Mouse (Mus musculus): Measurements from ENCODE around the gene Ankrd26. TPM values are rescaled to one million over a fixed set of nuclear protein-coding genes. Genes with fewer than 3 reads are reported as not detected.
A peak's percentile ranks its signal among the peaks of the same experiment; 100 is the strongest.

Gene Ankrd26
- polyA plus RNA-seq, 1 experiment from 2014 or later = 10.0 TPM

- Histone ChIP-seq H3K4me2 (peak within 1 kb of the TSS; percentile 80), H3K4me3 (peak within 1 kb of the TSS; percentile 75), H3K9ac (peak within 1 kb of the TSS; percentile 93), H3K27ac (replicated peaks) (peak within 1 kb of the TSS; percentile 82), H3K36me3 (peaks cover 28% of the 10 kb centered on the region), H3K27me3 (replicated peaks) (no peaks in the 10 kb centered on the region; the same call in 1 of the 2 replicates), H3K4me1 (peaks cover 19% of the 10 kb centered on the region), H3K9me3 (no peaks in the 10 kb centered on the region)
- WGBS = under 1% methylated on average over 47 of the region's 57 CpGs
- peak; percentile 78 for ATAC-seq (ENCODE audit: extremely low read depth, insufficient number of reproducible peaks, low FRiP score, low TSS enrichment)
Measured at GRCm38 (mm10) chr6:118478957-118479708, 82.9 kb downstream of the Ankrd26 start, which contains the start of gene Zfp9. Gene Zfp9 (minus strand): TSS chr6:118479320.

DNA sequence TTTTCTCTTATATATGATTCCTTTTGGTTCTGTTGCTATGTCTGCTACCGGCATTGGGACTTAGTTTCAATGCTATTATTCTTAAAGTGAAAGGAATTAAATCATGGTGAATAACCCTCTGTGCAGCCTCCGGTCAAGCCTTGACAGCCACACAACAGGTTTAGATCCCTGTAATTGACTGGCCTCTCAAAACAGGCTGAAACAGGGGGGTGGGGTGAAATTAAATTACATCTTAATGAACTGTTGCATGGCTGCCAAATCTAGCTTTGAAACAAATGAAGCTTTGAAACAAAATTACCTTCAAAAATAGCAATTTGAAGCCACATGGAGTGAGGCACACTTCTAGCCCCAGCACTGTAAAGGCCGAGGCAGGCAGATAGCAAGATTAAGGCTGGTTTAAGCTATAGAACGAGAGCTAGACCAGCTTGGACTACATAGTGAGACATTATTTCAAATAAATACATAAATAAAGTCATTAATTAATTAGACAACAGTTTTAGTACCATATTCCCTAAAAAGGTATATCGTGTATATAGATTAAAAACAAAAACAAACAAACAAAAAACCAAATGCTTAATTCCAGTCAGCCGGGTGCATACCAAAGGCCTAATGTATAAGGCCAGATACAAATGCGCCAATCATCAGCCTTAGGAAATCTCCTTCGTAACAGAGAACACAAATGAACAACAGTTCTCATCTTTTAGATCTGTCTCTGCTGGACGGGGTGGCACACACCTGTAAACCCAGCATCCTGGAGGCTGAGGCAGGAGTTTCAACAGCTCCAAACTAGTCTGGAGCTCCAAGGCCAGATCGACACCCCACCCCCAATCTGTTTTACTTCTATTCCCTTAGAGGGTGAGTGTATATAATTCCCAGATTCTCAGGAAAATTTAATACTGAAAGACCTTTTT is 83.9 kb downstream of the Ankrd26 start:
- Histone ChIP-seq H3K4me1 (peaks cover 19% of the 10 kb centered on the region), H3K9ac (peak overlapping the region; percentile 93), H3K27ac (replicated peaks) (peak overlapping the region; percentile 82), H3K4me3 (peak overlapping the region; percentile 75), H3K9me3 (no peaks in the 10 kb centered on the region), H3K36me3 (peaks cover 30% of the 10 kb centered on the region), H3K27me3 (replicated peaks) (no peaks in the 10 kb centered on the region; the same call in 1 of the 2 replicates), H3K4me2 (peak overlapping the region; percentile 80)
- 40% methylated on average over 10 of the region's 10 CpGs for WGBS
- no peak for ATAC-seq (ENCODE audit: extremely low read depth, insufficient number of reproducible peaks, low FRiP score, low TSS enrichment)

- no peak for ATAC-seq (ENCODE audit: extremely low read depth, insufficient number of reproducible peaks, low FRiP score, low TSS enrichment)
- Histone ChIP-seq H3K4me2 (no peak overlapping the region), H3K4me1 (no peaks in the 10 kb centered on the region), H3K9me3 (no peaks in the 10 kb centered on the region), H3K27me3 (replicated peaks) (no peaks in the 10 kb centered on the region), H3K9ac (no peak overlapping the region), H3K4me3 (no peak overlapping the region), H3K27ac (replicated peaks) (no peak overlapping the region), H3K36me3 (peaks cover 58% of the 10 kb centered on the region)
- WGBS = 81% methylated on average over 15 of the region's 15 CpGs
Measured at GRCm38 (mm10) chr6:118462069-118462705, 99.8 kb downstream of the Ankrd26 start.

- Histone ChIP-seq H3K27me3 (replicated peaks) (no peaks in the 10 kb centered on the region), H3K4me1 (peaks cover 13% of the 10 kb centered on the region), H3K4me3 (no peak overlapping the region), H3K9ac (no peak overlapping the region), H3K4me2 (no peak overlapping the region), H3K9me3 (no peaks in the 10 kb centered on the region), H3K27ac (replicated peaks) (no peak overlapping the region), H3K36me3 (peaks cover 22% of the 10 kb centered on the region)
- 73% methylated on average over 1 of the region's 1 CpGs for WGBS
- ATAC-seq (ENCODE audit: extremely low read depth, insufficient number of reproducible peaks, low FRiP score, low TSS enrichment) = no peak
Measured at GRCm38 (mm10) chr6:118457726-118458125, 104.3 kb downstream of the Ankrd26 start.

GRCm38 (mm10) chr6:118455042-118455631 is 106.9 kb downstream of the Ankrd26 start, which contains the start of gene Zfp248:
Gene Zfp248 (minus strand): TSS chr6:118455528.
- peaks cover 13% of the 10 kb centered on the region for H3K4me1 ChIP-seq
- peak within 1 kb of the TSS; percentile 82 for H3K4me2 ChIP-seq
- peak within 1 kb of the TSS; percentile 93 for H3K27ac ChIP-seq (replicated peaks)
- H3K27me3 ChIP-seq (replicated peaks) = no peaks in the 10 kb centered on the region
- peaks cover 12% of the 10 kb centered on the region for H3K36me3 ChIP-seq
- H3K9ac ChIP-seq = peak within 1 kb of the TSS; percentile 91
- under 1% methylated on average over 43 of the region's 43 CpGs for WGBS
- no peaks in the 10 kb centered on the region for H3K9me3 ChIP-seq
- peak; percentile 78 for ATAC-seq (ENCODE audit: extremely low read depth, insufficient number of reproducible peaks, low FRiP score, low TSS enrichment)
- H3K4me3 ChIP-seq = peak within 1 kb of the TSS; percentile 84

- H3K27me3 ChIP-seq (replicated peaks) = no peaks in the 10 kb centered on the region
- H3K4me3 ChIP-seq = peak overlapping the region; percentile 84
- H3K9ac ChIP-seq = peak overlapping the region; percentile 91
- H3K9me3 ChIP-seq = no peaks in the 10 kb centered on the region
- ATAC-seq (ENCODE audit: extremely low read depth, insufficient number of reproducible peaks, low FRiP score, low TSS enrichment) = no peak
- H3K36me3 ChIP-seq = peaks cover 12% of the 10 kb centered on the region
- peaks cover 13% of the 10 kb centered on the region for H3K4me1 ChIP-seq
- WGBS = 45% methylated on average over 8 of the region's 8 CpGs
- peak overlapping the region; percentile 93; the same call in 1 of the 2 replicates for H3K27ac ChIP-seq (replicated peaks)
- H3K4me2 ChIP-seq = peak overlapping the region; percentile 82
Measured at GRCm38 (mm10) chr6:118454452-118454851, 107.6 kb downstream of the Ankrd26 start.

Other genes with a start within 250 kb of the Ankrd26 start
- gene Bms1, start 142.8 kb downstream of the Ankrd26 start, polyA plus RNA-seq (2015; fragmentation: Nextera tagmentation; extraction: Ambion mirVana) = 20.2 and 21.4 TPM in 2 replicates
- gene Zfp248, start 106.7 kb downstream of the Ankrd26 start, polyA plus RNA-seq (2015; fragmentation: Nextera tagmentation; extraction: Ambion mirVana) = 4.8 and 5.0 TPM in 2 replicates
- gene Zfp9, start 82.9 kb downstream of the Ankrd26 start, polyA plus RNA-seq (2015; fragmentation: Nextera tagmentation; extraction: Ambion mirVana) = 6.5 and 6.9 TPM in 2 replicates